Mouse (Mus musculus) midbrain, embryonic 16.5 days (tissue): ENCODE results near the gene Ldah. TPM values are rescaled to one million over a fixed set of nuclear protein-coding genes. Genes with fewer than 3 reads are reported as not detected.
"Not testable (repeated sequence)": the region's sequence is repeated elsewhere in the genome, so short reads cannot be mapped to it uniquely, and the experiment has no call there.

Source experiments
- ATAC-seq: fragments of 200-750 bp; cut with Nextera tagmentation; 2 replicates; pipeline ENCODE4 v1.8.0; 2017; ENCODE audit warnings: moderate TSS enrichment
- H3K27ac ChIP-seq: fragments of 300-500 bp; sonication (generic); 2 replicates; pipeline ENCODE4 v1.5.1; 2014; ENCODE audit warnings: mild to moderate bottlenecking, low read length, mixed read lengths
- H3K27me3 ChIP-seq: fragments of 300-500 bp; sonication (generic); 2 replicates; pipeline ENCODE4 v1.6.1; 2014; ENCODE audit warnings: low read depth, low read length, mixed read lengths; ENCODE audit not compliant: control insufficient read depth, insufficient read depth
- H3K36me3 ChIP-seq: fragments of 300-500 bp; sonication (generic); 2 replicates; pipeline ENCODE4 v1.6.1; 2014; ENCODE audit warnings: mild to moderate bottlenecking, low read length, moderate library complexity, mixed read lengths; ENCODE audit not compliant: control insufficient read depth, insufficient read depth
- H3K4me1 ChIP-seq: fragments of 300-500 bp; sonication (generic); 2 replicates; pipeline ENCODE4 v1.6.1; 2014; ENCODE audit warnings: mild to moderate bottlenecking, low read length, mixed read lengths; ENCODE audit not compliant: control insufficient read depth, insufficient read depth
- H3K4me2 ChIP-seq: fragments of 300-500 bp; sonication (generic); 2 replicates; pipeline ENCODE4 v1.6.1; 2014; ENCODE audit warnings: mild to moderate bottlenecking, low read length, mixed read lengths
- H3K4me3 ChIP-seq: fragments of 300-500 bp; sonication (generic); 2 replicates; pipeline ENCODE4 v1.5.1; 2014; ENCODE audit warnings: low read depth, mild to moderate bottlenecking, low read length, moderate library complexity, mixed read lengths
- H3K9ac ChIP-seq: fragments of 300-500 bp; sonication (generic); 2 replicates; pipeline ENCODE4 v1.6.1; 2014; ENCODE audit warnings: low read depth, low read length, mixed read lengths
- H3K9me3 ChIP-seq: fragments of 300-500 bp; sonication (generic); replicated peaks from 2 replicates; pipeline ENCODE4 v1.6.1; 2014; ENCODE audit warnings: mild to moderate bottlenecking, low read length, mixed read lengths; ENCODE audit not compliant: control insufficient read depth, poor library complexity, severe bottlenecking
- WGBS: fragments of 180-500 bp; shearing (Covaris S2); extraction: QIAGEN DNeasy Blood & Tissue Kit; methylation state at CpG from one replicate; pipeline ENCODE4 v1.1.7; 2014; 5-methylcytosine and 5-hydroxymethylcytosine counted together
- polyA plus RNA-seq: library from polyadenylated mRNA; unstranded; fragments of >200 nt; fragmentation: Nextera tagmentation; extraction: Ambion mirVana; gene quantifications from 2 replicates; pipeline ENCODE4 v1.2.1, GENCODE M21; 2015

Gene Ldah
- 69.1 and 72.1 TPM in 2 replicates for polyA plus RNA-seq

DNA sequence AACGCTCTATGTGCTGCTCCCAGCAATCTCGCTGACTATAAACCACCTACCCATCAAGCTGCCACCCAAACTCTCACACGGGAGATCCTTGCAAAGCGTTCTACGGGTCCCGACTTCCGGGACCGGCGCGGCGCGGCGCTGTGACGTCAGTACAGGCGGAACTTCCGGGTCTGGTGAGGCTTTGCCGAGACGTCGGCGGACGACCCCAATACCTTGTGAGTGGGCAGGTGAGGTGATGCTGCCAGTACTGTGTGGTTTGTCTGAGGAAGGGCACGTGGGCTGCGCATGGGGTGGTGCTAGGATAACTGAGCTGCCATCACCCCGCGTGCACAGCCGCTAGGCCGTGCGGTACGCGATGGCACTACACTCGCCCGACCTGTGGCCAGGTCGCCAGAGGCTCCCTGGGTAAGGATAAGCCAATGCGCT lies at the start of gene Ldah:
Gene Ldah (plus strand): TSS at position 130 of the 426 bp plus-strand sequence.
- under 1% methylated on average over 34 of the region's 34 CpGs for WGBS
- H3K4me1 ChIP-seq, result peaks cover 11% of the 10 kb centered on the region
- peak within 1 kb of the TSS; percentile 88 for H3K9ac ChIP-seq
- H3K4me2 ChIP-seq, result peak within 1 kb of the TSS; percentile 74
- H3K27me3 ChIP-seq, result no peaks in the 10 kb centered on the region; the same call in 1 of the 2 replicates
- H3K27ac ChIP-seq, result peak within 1 kb of the TSS; percentile 81
- no peaks in the 10 kb centered on the region for H3K36me3 ChIP-seq
- peak within 1 kb of the TSS; percentile 76 for H3K4me3 ChIP-seq
- H3K9me3 ChIP-seq, result no peaks in the 10 kb centered on the region; the same call in 1 of the 2 replicates
- ATAC-seq, result peak; percentile 100

DNA sequence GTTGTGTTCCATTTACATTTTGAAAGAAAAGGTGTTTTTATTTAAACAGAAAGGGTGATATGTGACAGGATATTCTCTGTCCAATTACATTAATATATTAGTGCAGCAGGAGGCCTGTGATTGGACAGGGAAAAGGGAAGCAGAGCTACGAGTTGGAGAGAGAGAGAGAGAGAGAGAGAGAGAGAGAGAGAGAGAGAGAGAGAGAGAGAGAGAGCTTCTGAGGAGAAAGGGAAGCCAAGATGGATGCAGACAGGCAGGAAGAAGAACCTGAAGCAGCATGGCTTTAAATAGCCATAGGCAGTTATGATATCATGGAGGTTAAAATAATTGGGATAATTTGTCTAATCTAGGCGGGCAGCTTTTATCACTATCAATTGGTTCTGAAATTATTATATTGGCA lies 40.2 kb upstream of the Ldah start:
- Histone ChIP-seq H3K9ac (no peak overlapping the region), H3K27me3 (no peaks in the 10 kb centered on the region), H3K4me2 (no peak overlapping the region), H3K36me3 (no peaks in the 10 kb centered on the region), H3K4me1 (no peaks in the 10 kb centered on the region), H3K9me3 (no peaks in the 10 kb centered on the region), H3K4me3 (no peak overlapping the region), H3K27ac (no peak overlapping the region)
- ATAC-seq, result no peak
- WGBS, result 73% methylated on average over 2 of the region's 2 CpGs

DNA sequence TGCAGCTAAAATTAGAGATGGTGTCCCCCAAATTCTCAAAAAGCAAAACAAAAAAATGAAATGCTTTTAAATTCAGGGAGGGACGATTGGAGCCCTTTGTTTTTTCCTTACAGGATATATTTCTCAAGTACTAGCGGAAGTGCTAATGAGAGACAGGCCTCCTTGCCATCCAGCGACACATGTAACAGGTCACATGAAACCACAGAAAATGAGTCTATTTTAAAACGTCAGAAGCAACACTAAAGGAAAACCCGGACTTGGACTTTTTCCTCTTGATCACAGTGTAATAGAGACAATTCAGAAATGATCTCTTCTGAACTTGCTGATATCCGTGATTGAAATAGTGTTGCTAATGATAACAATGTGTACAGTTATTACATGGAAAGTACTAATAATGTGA lies 27.0 kb upstream of the Ldah start:
- H3K9me3 ChIP-seq, result no peaks in the 10 kb centered on the region
- no peak overlapping the region for H3K27ac ChIP-seq
- 73% methylated on average over 6 of the region's 6 CpGs for WGBS
- ATAC-seq, result no peak
- no peak overlapping the region for H3K4me2 ChIP-seq
- H3K9ac ChIP-seq, result no peak overlapping the region
- no peaks in the 10 kb centered on the region for H3K27me3 ChIP-seq
- no peaks in the 10 kb centered on the region for H3K36me3 ChIP-seq
- H3K4me3 ChIP-seq, result no peak overlapping the region
- H3K4me1 ChIP-seq, result no peaks in the 10 kb centered on the region

DNA sequence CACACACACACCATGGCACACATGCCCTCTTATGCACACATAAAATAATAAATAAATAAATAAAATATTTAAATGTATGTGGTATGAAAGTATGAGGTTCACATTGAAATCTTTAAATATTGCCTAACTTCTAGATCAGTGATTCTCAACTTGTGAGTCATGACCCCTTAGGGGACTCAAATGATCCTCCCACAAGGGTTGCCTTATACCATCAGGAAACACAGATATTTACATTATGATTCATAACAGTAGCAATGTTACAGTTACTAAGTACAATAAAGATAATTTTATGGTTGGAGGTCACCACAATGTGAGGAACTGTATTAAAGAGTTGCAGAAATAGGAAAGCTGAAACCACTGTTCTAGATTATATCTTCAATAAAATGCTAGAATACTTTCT lies 26.2 kb upstream of the Ldah start:
- Histone ChIP-seq H3K9me3 (no peaks in the 10 kb centered on the region), H3K9ac (no peak overlapping the region), H3K27me3 (no peaks in the 10 kb centered on the region), H3K4me2 (no peak overlapping the region), H3K27ac (no peak overlapping the region), H3K4me3 (no peak overlapping the region), H3K4me1 (no peaks in the 10 kb centered on the region), H3K36me3 (no peaks in the 10 kb centered on the region)
- ATAC-seq, result no peak

DNA sequence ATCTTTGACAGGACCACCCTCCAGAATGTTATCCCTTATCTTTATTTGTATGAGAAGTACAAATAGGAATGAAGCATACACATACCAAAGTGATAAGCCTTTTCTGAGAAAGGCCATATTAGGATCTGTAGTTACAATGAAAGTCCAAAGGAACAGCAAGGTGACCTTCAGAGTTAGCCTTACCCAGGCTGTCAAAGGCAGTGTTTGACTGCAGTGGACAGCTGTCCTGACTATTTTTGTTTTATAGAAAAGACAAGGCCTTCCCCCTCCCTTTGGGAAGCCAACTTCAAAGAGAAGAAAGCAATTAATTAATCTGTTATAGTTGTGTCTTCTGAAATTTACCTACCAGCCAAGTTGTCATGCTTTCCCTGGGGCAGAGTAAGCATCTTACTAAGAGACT lies 23.4 kb upstream of the Ldah start:
- Histone ChIP-seq H3K4me1 (no peaks in the 10 kb centered on the region), H3K27me3 (no peaks in the 10 kb centered on the region), H3K4me3 (no peak overlapping the region), H3K9me3 (no peaks in the 10 kb centered on the region), H3K4me2 (no peak overlapping the region), H3K36me3 (no peaks in the 10 kb centered on the region), H3K27ac (no peak overlapping the region), H3K9ac (no peak overlapping the region)
- no peak for ATAC-seq

DNA sequence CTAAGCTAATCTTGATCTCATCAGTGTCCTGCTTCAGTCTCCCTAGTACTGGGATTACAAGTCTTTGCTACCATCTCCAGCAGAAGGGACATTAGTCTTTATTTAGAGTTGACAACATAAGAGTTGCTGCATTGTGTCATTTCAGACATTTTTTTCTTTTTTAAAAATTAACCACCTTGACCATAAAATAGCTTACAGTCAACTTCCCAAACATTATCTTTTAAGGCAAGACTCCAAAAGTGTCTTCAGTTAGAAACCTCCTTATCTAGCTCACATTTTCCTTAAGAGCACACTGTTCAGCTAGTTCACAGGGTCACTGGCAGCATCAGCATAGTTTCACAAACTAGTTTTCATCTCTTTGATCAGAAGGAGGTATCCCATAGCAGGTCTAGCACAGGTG lies 19.7 kb upstream of the Ldah start:
- Histone ChIP-seq H3K36me3 (no peaks in the 10 kb centered on the region), H3K4me3 (no peak overlapping the region), H3K27me3 (no peaks in the 10 kb centered on the region), H3K4me1 (no peaks in the 10 kb centered on the region), H3K27ac (no peak overlapping the region), H3K9me3 (no peaks in the 10 kb centered on the region), H3K4me2 (no peak overlapping the region), H3K9ac (no peak overlapping the region)
- no peak for ATAC-seq

DNA sequence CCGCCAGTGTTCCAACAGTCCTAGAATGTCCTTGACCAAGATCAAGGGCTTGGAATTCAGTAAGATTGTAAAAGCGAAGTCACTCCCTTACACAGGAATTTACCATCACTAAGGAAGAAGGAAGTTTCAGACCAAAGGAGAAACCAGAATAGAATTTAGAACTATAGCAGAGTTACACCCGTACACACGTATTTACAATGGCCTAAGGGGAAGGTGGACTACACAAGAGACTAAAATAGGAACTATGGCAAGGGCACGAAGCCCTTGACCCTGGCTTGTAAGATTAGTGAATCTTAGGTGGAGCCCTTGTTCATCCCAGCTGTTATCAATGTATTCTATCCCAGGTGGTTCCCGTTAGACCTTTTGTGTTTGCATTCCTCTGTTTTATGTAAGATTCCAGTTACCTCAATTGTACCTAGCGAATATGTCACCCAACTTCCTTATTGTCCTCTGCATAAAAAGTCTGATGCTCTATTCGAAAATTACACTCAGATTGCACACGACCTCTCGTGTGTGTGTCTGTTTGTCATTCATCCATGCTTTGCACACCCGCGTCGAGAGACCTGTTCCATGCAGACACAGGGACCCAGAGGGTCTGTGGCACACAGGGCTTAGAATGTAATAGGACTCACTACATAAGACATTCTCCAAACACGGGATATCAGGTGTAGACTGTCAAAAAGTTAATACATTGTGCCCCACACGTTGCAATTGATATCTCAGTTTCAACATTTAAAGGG lies 18.9 kb upstream of the Ldah start:
- not testable (repeated sequence) for H3K4me3 ChIP-seq, H3K27ac ChIP-seq, H3K27me3 ChIP-seq, H3K4me2 ChIP-seq, H3K9ac ChIP-seq, H3K9me3 ChIP-seq, H3K36me3 ChIP-seq, ATAC-seq, H3K4me1 ChIP-seq
- 89% methylated on average over 15 of the region's 15 CpGs for WGBS

DNA sequence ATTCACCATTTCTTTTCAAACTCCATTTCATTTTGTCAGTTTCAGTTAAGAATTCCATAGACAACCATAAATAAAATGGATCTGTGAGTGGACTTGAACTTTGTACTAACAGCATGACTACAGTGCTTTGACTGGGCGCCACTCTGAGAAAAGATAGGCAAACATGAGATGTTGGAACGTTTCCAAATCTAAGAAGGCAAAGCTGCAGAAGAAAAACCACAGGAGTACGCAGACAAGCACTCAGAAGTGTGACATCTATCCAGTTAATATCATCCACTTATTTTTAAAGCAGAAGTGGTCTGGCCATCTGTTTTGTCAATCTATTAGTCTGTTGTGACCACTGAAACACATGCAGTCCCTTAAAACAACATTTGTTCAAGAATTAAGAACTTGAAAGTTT lies 18.2 kb upstream of the Ldah start:
- Histone ChIP-seq H3K9ac (no peak overlapping the region), H3K4me2 (no peak overlapping the region), H3K9me3 (no peaks in the 10 kb centered on the region), H3K36me3 (no peaks in the 10 kb centered on the region), H3K27me3 (no peaks in the 10 kb centered on the region), H3K4me1 (no peaks in the 10 kb centered on the region), H3K27ac (no peak overlapping the region), H3K4me3 (no peak overlapping the region)
- WGBS, result 67% methylated on average over 3 of the region's 3 CpGs
- ATAC-seq, result no peak

DNA sequence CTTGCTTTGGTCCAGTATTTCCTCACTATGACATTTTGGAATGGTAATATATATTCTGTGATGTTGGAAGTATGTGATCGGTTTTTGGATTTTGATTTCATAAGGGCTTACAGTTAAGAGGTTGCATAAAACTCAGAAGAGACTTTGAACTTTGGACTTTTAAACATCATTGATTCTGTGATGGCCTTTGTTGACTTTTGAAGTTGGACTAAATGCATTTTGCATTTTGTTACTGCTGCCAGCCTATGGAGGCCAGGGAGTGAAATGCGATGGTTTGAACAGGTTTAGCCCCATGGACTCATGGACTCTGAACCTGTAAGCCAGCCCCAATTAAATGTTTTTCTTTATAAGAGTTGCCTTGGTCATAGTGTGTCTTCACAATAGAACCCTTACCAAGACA lies 2.2 kb upstream of the Ldah start:
- no peak for ATAC-seq
- peaks cover 11% of the 10 kb centered on the region for H3K4me1 ChIP-seq
- WGBS, result 87% methylated on average over 2 of the region's 2 CpGs

More for the DNA sequence above, 2.2 kb upstream of the Ldah start:
- no peak overlapping the region for H3K4me3 ChIP-seq
- H3K4me2 ChIP-seq, result no peak overlapping the region
- H3K27ac ChIP-seq, result no peak overlapping the region
- no peaks in the 10 kb centered on the region; the same call in 1 of the 2 replicates for H3K27me3 ChIP-seq
- no peaks in the 10 kb centered on the region for H3K9me3 ChIP-seq
- H3K9ac ChIP-seq, result no peak overlapping the region
- no peaks in the 10 kb centered on the region for H3K36me3 ChIP-seq
